Mouse (Mus musculus) hindbrain, postnatal 0 days (tissue): Measurements from ENCODE around the gene Polr3c. TPM values are rescaled to one million over a fixed set of nuclear protein-coding genes. Genes with fewer than 3 reads are reported as not detected.

ENCODE experiments used
- ATAC-seq: fragments of 200-750 bp; cut with Nextera tagmentation; 2 replicates; pipeline ENCODE4 v1.8.0; 2017; ENCODE audit warnings: mild to moderate bottlenecking, moderate TSS enrichment, moderate library complexity
- DNase-seq: peaks from one replicate; pipeline ENCODE4 v3.0.0-alpha.2; 2015; ENCODE audit warnings: low spot score
- H3K27ac ChIP-seq: fragments of 300-500 bp; sonication (generic); 2 replicates; pipeline ENCODE4 v1.5.1; 2014; ENCODE audit warnings: mild to moderate bottlenecking
- H3K27me3 ChIP-seq: fragments of 300-500 bp; sonication (generic); 2 replicates; pipeline ENCODE4 v1.6.1; 2014; ENCODE audit warnings: low read length, mixed read lengths; ENCODE audit not compliant: insufficient read depth
- H3K36me3 ChIP-seq: fragments of 300-500 bp; sonication (generic); 2 replicates; pipeline ENCODE4 v1.6.1; 2014; ENCODE audit warnings: low read length, mixed read lengths; ENCODE audit not compliant: insufficient read depth
- H3K4me1 ChIP-seq: fragments of 300-500 bp; sonication (generic); 2 replicates; pipeline ENCODE4 v1.6.1; 2014; ENCODE audit warnings: antibody characterized with exemption, low read length, mixed read lengths; ENCODE audit not compliant: insufficient read depth
- H3K4me2 ChIP-seq: fragments of 300-500 bp; sonication (generic); 2 replicates; pipeline ENCODE4 v1.6.1; 2014; ENCODE audit warnings: low read depth, mild to moderate bottlenecking, low read length, moderate library complexity, mixed read lengths
- H3K4me3 ChIP-seq: fragments of 300-500 bp; sonication (generic); 2 replicates; pipeline ENCODE4 v1.5.1; 2014; ENCODE audit warnings: low read length
- H3K9ac ChIP-seq: fragments of 300-500 bp; sonication (generic); replicated peaks from 2 replicates; pipeline ENCODE4 v1.6.1; 2014; ENCODE audit warnings: mild to moderate bottlenecking, low read length, moderate library complexity, mixed read lengths
- H3K9me3 ChIP-seq: fragments of 300-500 bp; sonication (generic); 2 replicates; pipeline ENCODE4 v1.6.1; 2016; ENCODE audit warnings: low read length, mixed read lengths
- CTCF ChIP-seq: IDR thresholded peaks from 2 replicates; pipeline ENCODE4 v1.5.1; 2016; ENCODE audit warnings: antibody characterized with exemption, control low read depth, low read depth
- WGBS: fragments of 180-500 bp; shearing (Covaris S2); extraction: QIAGEN DNeasy Blood & Tissue Kit; methylation state at CpG from one replicate; pipeline ENCODE4 v1.1.7; 2014; 5-methylcytosine and 5-hydroxymethylcytosine counted together
- polyA plus RNA-seq: library from polyadenylated mRNA; unstranded; fragments of >200 nt; fragmentation: Nextera tagmentation; extraction: Ambion mirVana; gene quantifications from 2 replicates; pipeline ENCODE4 v1.2.1, GENCODE M21; 2015
- total RNA-seq: library from RNA; depleted of rRNA; stranded (reverse); fragments of >200 nt; gene quantifications from 2 replicates; pipeline ENCODE4 v1.2.3, GENCODE M21; 2014

The Polr3c gene
- total and polyA plus RNA-seq, 2 experiments from 2014 or later: 11.7 to 29.1 TPM

GRCm38 (mm10) chr3:96715854-96716253 lies 11.6 kb downstream of the Polr3c start:
- H3K27me3 ChIP-seq: no peaks in the 10 kb centered on the region
- H3K4me2 ChIP-seq: no peak overlapping the region
- no peak for ATAC-seq
- H3K4me1 ChIP-seq: no peaks in the 10 kb centered on the region
- WGBS: 88% methylated on average over 2 of the region's 2 CpGs
- DNase-seq: no peak
- no peak overlapping the region for H3K9ac ChIP-seq
- TF ChIP-seq CTCF: no peak
- peaks cover 44% of the 10 kb centered on the region for H3K36me3 ChIP-seq
- no peak overlapping the region for H3K27ac ChIP-seq
- no peak overlapping the region for H3K4me3 ChIP-seq
- no peaks in the 10 kb centered on the region for H3K9me3 ChIP-seq

DNA sequence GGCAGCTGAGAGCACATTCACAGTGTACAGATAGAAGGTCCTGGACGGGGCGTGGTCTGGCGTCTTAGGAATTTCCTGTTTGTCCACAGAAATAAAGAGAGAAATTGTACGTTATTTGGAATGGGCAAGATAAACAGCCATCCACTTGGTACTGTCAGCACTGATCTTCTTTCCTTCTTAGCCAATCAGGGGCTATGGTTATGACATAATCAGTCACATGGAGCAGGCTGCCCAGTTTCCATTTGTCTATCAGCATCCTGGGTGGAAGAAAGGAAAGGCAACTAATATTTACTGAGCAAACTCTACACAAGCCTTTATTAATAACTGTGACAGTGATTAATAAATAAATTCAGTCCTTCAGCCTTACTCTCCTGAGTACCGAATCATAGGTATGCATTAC lies 13.1 kb downstream of the Polr3c start:
- no peak for DNase-seq
- no peak overlapping the region for H3K27ac ChIP-seq
- H3K4me3 ChIP-seq: no peak overlapping the region
- H3K9me3 ChIP-seq: no peaks in the 10 kb centered on the region
- no peaks in the 10 kb centered on the region for H3K27me3 ChIP-seq
- WGBS: 93% methylated on average over 5 of the region's 5 CpGs
- no peak for TF ChIP-seq CTCF
- H3K4me2 ChIP-seq: no peak overlapping the region
- no peak for ATAC-seq
- H3K36me3 ChIP-seq: peaks cover 54% of the 10 kb centered on the region
- H3K4me1 ChIP-seq: no peaks in the 10 kb centered on the region
- no peak overlapping the region for H3K9ac ChIP-seq

DNA sequence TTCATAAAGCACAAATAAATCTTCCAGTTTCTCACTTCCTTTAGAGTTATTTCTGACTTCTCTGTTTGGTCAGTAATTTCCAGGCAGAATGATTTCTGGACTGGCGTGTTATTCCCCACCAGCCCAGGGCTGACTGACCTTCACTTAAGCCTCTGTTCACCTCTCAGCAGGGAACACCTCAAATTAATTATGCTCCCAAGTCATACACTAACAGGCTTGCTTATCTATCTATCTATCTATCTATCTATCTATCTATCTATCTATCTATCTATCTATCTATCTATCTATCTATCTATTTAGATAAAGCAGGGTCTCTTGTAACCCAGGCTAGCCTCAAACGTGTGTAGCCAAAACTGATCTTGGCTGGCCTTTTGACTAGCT lies 18.8 kb downstream of the Polr3c start:
- WGBS: 35% methylated on average over 2 of the region's 2 CpGs
- DNase-seq: no peak
- TF ChIP-seq CTCF: no peak
- Histone ChIP-seq H3K9ac (peak overlapping the region; percentile 63), H3K4me1 (no peaks in the 10 kb centered on the region), H3K9me3 (no peaks in the 10 kb centered on the region), H3K4me3 (peak overlapping the region; percentile 52), H3K36me3 (peaks cover 50% of the 10 kb centered on the region), H3K27me3 (no peaks in the 10 kb centered on the region), H3K27ac (no peak overlapping the region), H3K4me2 (peak overlapping the region; percentile 96; the same call in 1 of the 2 replicates)
- ATAC-seq: peak; percentile 30

GRCm38 (mm10) chr3:96707903-96708683 lies 19.3 kb downstream of the Polr3c start, which contains the start of gene Nudt17:
Gene Nudt17, minus strand, starts transcription at chr3:96708562.
- Histone ChIP-seq H3K9me3 (no peaks in the 10 kb centered on the region), H3K4me3 (peak within 1 kb of the TSS; percentile 52), H3K36me3 (peaks cover 48% of the 10 kb centered on the region; the same call in 1 of the 2 replicates), H3K4me1 (no peaks in the 10 kb centered on the region), H3K27me3 (no peaks in the 10 kb centered on the region), H3K9ac (peak within 1 kb of the TSS; percentile 63), H3K27ac (no peak within 1 kb of the TSS), H3K4me2 (peak within 1 kb of the TSS; percentile 96)
- TF ChIP-seq CTCF: peak; percentile 70
- peak; percentile 88 for ATAC-seq
- WGBS: 5% methylated on average over 42 of the region's 42 CpGs
- DNase-seq: peak; percentile 89

DNA sequence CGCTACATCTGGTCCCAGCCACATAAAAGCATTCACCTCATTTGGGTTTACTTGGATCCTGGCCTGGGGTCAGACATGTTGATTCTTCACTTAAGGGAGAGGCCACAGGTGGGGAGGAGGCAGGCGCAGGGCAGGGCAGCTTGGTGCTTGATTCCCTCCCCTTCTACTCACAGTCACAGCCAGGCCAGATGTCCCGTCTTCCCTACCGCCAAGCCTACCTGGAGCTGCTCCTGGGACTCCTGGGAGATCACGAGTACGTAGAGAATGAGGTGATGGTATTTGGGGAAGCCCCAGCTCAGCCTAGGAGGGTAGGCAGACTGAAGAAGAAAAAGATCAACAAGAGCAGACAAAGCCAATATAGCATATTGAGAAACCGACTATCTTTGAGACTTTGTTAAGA lies 20.4 kb downstream of the Polr3c start:
- no peaks in the 10 kb centered on the region for H3K27me3 ChIP-seq
- no peaks in the 10 kb centered on the region for H3K4me1 ChIP-seq
- no peak overlapping the region for H3K4me2 ChIP-seq
- ATAC-seq (no peak), DNase-seq (no peak)
- H3K9ac ChIP-seq: no peak overlapping the region
- H3K9me3 ChIP-seq: no peaks in the 10 kb centered on the region
- no peak for TF ChIP-seq CTCF
- H3K4me3 ChIP-seq: no peak overlapping the region
- WGBS: 76% methylated on average over 7 of the region's 7 CpGs
- peaks cover 45% of the 10 kb centered on the region for H3K36me3 ChIP-seq
- H3K27ac ChIP-seq: no peak overlapping the region

- H3K4me3 ChIP-seq: no peak overlapping the region
- peaks cover 45% of the 10 kb centered on the region for H3K36me3 ChIP-seq
- no peak overlapping the region for H3K27ac ChIP-seq
- no peaks in the 10 kb centered on the region for H3K4me1 ChIP-seq
- no peak for TF ChIP-seq CTCF
- H3K9ac ChIP-seq: no peak overlapping the region
- H3K4me2 ChIP-seq: no peak overlapping the region
- no peaks in the 10 kb centered on the region for H3K9me3 ChIP-seq
- 91% methylated on average over 11 of the region's 11 CpGs for WGBS
- H3K27me3 ChIP-seq: no peaks in the 10 kb centered on the region
- ATAC-seq: no peak
- no peak for DNase-seq
Measured at GRCm38 (mm10) chr3:96706217-96706616, 21.2 kb downstream of the Polr3c start.

GRCm38 (mm10) chr3:96704778-96705177 lies 22.6 kb downstream of the Polr3c start:
- Histone ChIP-seq H3K27ac (no peak overlapping the region), H3K4me2 (no peak overlapping the region), H3K27me3 (no peaks in the 10 kb centered on the region), H3K9ac (no peak overlapping the region), H3K4me3 (no peak overlapping the region), H3K9me3 (no peaks in the 10 kb centered on the region), H3K36me3 (peaks cover 40% of the 10 kb centered on the region), H3K4me1 (no peaks in the 10 kb centered on the region)
- 67% methylated on average over 11 of the region's 11 CpGs for WGBS
- peak; percentile 54 for TF ChIP-seq CTCF
- DNase-seq (no peak), ATAC-seq (no peak)
